Mouse (Mus musculus) forebrain, embryonic 12.5 days (tissue): ENCODE results near the gene 4933409G03Rik. TPM values are rescaled to one million over a fixed set of nuclear protein-coding genes. Genes with fewer than 3 reads are reported as not detected.
"Not testable (repeated sequence)": the region's sequence is repeated elsewhere in the genome, so short reads cannot be mapped to it uniquely, and the experiment has no call there.

Experiments used
- ATAC-seq: fragments of 200-750 bp; cut with Nextera tagmentation; 2 replicates; pipeline ENCODE4 v1.8.0; 2017; ENCODE audit warnings: moderate TSS enrichment; ENCODE audit not compliant: low FRiP score
- H3K27ac ChIP-seq: fragments of 300-500 bp; sonication (generic); 2 replicates; pipeline ENCODE4 v1.5.1; 2016; ENCODE audit warnings: mild to moderate bottlenecking
- H3K27me3 ChIP-seq: fragments of 300-500 bp; sonication (generic); 2 replicates; pipeline ENCODE4 v1.6.1; 2016; ENCODE audit warnings: mild to moderate bottlenecking
- H3K36me3 ChIP-seq: fragments of 300-500 bp; sonication (generic); replicated peaks from 2 replicates; pipeline ENCODE4 v1.6.1; 2016; ENCODE audit warnings: mild to moderate bottlenecking
- H3K4me1 ChIP-seq: fragments of 300-500 bp; sonication (generic); 2 replicates; pipeline ENCODE4 v1.6.1; 2016
- H3K4me2 ChIP-seq: fragments of 300-500 bp; sonication (generic); 2 replicates; pipeline ENCODE4 v1.6.1; 2016; ENCODE audit warnings: mild to moderate bottlenecking, moderate library complexity
- H3K4me3 ChIP-seq: fragments of 300-500 bp; sonication (generic); replicated peaks from 2 replicates; pipeline ENCODE4 v1.5.1; 2016; ENCODE audit warnings: mild to moderate bottlenecking
- H3K9ac ChIP-seq: fragments of 300-500 bp; sonication (generic); 2 replicates; pipeline ENCODE4 v1.6.1; 2016; ENCODE audit warnings: mild to moderate bottlenecking
- H3K9me3 ChIP-seq: fragments of 300-500 bp; sonication (generic); 2 replicates; pipeline ENCODE4 v1.6.1; 2016
- WGBS: fragments of 180-500 bp; shearing (Covaris S2); methylation state at CpG from one replicate; pipeline ENCODE4 v1.1.7; 2016; 5-methylcytosine and 5-hydroxymethylcytosine counted together
- polyA plus RNA-seq: library from polyadenylated mRNA; unstranded; fragments of >200 nt; fragmentation: Nextera tagmentation; extraction: Ambion mirVana; gene quantifications from 2 replicates; pipeline ENCODE4 v1.2.1, GENCODE M21; 2016

Gene 4933409G03Rik
- polyA plus RNA-seq: not detected in 2 replicates

- Histone ChIP-seq H3K4me3 (no peak within 1 kb of the TSS), H3K27me3 (no peaks in the 10 kb centered on the region), H3K9ac (no peak within 1 kb of the TSS), H3K36me3 (no peaks in the 10 kb centered on the region), H3K4me1 (no peaks in the 10 kb centered on the region), H3K27ac (no peak within 1 kb of the TSS), H3K9me3 (no peaks in the 10 kb centered on the region), H3K4me2 (no peak within 1 kb of the TSS)
- WGBS: 93% methylated on average over 5 of the region's 5 CpGs
- no peak for ATAC-seq
Measured at GRCm38 (mm10) chr2:68582113-68582512, at the start of gene 4933409G03Rik. 4933409G03Rik (plus strand) TSS chr2:68582413.

GRCm38 (mm10) chr2:68544190-68544589, 38.0 kb upstream of the 4933409G03Rik start:
- no peak for ATAC-seq
- no peak overlapping the region for H3K27ac ChIP-seq
- 80% methylated on average over 2 of the region's 2 CpGs for WGBS

DNA sequence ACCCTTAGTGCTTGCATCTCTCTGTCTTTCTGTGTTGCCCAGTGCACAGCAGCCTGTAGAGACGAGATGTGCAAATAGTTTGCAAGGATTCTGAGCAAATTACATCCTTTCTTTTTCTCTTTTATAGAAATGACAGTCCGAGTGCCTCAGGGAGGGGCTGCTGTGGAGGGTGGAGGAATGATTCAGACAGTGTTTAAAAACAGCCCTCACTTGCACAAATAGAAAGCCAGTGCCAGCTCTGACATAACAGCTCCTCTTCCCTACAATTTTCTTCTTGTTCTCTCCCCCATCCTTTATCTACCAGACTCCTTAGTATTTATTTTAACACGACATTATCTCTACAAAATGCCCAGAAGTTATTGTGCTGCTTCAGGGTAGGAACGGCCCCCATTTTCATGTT, 21.4 kb upstream of the 4933409G03Rik start:
- Histone ChIP-seq H3K36me3 (no peaks in the 10 kb centered on the region), H3K4me1 (no peaks in the 10 kb centered on the region), H3K9ac (no peak overlapping the region), H3K9me3 (no peaks in the 10 kb centered on the region), H3K27ac (no peak overlapping the region), H3K4me3 (no peak overlapping the region), H3K4me2 (no peak overlapping the region), H3K27me3 (no peaks in the 10 kb centered on the region)
- WGBS: 59% methylated on average over 4 of the region's 4 CpGs
- no peak for ATAC-seq

More at GRCm38 (mm10) chr2:68544190-68544589, 38.0 kb upstream of the 4933409G03Rik start:
- H3K4me1 ChIP-seq: no peaks in the 10 kb centered on the region
- no peak overlapping the region for H3K9ac ChIP-seq
- H3K27me3 ChIP-seq: no peaks in the 10 kb centered on the region
- H3K36me3 ChIP-seq: no peaks in the 10 kb centered on the region
- H3K9me3 ChIP-seq: no peaks in the 10 kb centered on the region
- no peak overlapping the region for H3K4me2 ChIP-seq
- H3K4me3 ChIP-seq: no peak overlapping the region

DNA sequence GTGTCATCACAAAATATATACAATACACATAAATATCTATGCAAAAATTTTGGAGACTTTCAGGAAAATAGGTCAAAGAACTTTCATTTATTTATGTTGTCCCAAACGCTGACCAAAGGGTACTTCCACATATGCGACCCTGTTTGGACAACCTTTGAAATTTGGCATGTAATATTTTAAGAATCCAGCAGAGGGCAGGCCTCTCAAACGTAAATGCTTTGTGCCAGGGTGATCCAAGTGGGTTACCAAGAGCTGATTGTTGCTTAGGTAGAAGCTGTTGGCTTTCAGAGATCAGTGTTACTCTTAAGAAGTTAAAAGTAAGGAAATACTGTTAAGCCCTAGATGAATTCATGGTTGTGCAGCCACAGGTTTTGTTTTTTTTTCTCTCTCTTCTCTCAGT, 18.9 kb upstream of the 4933409G03Rik start:
- Histone ChIP-seq H3K9ac (no peak overlapping the region), H3K27me3 (no peaks in the 10 kb centered on the region), H3K36me3 (no peaks in the 10 kb centered on the region), H3K4me3 (no peak overlapping the region), H3K9me3 (no peaks in the 10 kb centered on the region), H3K4me1 (no peaks in the 10 kb centered on the region), H3K27ac (no peak overlapping the region), H3K4me2 (no peak overlapping the region)
- ATAC-seq: no peak
- WGBS: 21% methylated on average over 3 of the region's 3 CpGs

DNA sequence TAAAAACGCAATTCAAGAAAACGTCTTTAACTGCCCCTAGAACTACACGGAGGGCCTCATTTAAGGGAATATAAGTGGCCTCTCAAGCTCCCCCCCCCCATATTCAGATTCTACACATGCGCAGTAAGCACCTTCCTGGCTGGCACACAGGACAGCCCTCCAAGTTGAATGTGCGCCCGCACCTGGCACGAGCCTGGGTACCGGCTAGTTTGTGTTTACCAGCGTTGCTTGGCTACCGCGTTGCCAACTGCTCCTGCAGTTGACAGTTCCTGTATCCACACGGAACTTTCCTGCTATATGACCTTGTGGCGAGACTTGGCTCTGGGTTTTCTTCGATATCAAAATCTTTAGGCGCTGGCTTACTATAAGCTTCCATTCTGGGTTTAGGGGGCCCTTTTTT, 13.9 kb upstream of the 4933409G03Rik start:
- Histone ChIP-seq H3K9ac (no peak overlapping the region), H3K4me1 (no peaks in the 10 kb centered on the region), H3K4me2 (no peak overlapping the region), H3K9me3 (no peaks in the 10 kb centered on the region), H3K4me3 (no peak overlapping the region), H3K27me3 (no peaks in the 10 kb centered on the region), H3K36me3 (no peaks in the 10 kb centered on the region), H3K27ac (no peak overlapping the region)
- WGBS: 93% methylated on average over 15 of the region's 15 CpGs
- no peak for ATAC-seq

DNA sequence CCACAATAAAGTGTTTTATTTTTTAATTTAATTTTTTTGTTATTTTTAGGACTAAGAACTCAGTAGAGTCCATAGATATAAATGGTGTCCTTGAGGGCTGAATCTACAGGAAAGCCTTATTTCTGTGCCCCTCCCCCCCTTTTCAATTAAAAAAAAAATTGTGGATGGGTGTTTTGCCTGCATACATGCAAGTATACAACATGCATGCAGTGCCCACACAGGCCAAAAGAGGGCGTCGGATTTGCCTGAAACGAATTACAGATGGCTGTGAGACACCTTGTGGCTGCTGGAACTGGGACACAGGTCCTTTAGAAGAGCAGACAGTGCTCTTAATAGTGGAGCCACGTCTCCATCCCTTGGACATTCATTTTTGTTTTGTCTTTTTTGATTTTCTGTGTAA, 9.9 kb upstream of the 4933409G03Rik start:
- Histone ChIP-seq H3K4me2 (no peak overlapping the region), H3K4me1 (no peaks in the 10 kb centered on the region), H3K27ac (no peak overlapping the region), H3K27me3 (no peaks in the 10 kb centered on the region), H3K36me3 (no peaks in the 10 kb centered on the region), H3K9ac (no peak overlapping the region), H3K9me3 (no peaks in the 10 kb centered on the region), H3K4me3 (no peak overlapping the region)
- 26% methylated on average over 4 of the region's 4 CpGs for whole genome bisulfite sequencing
- no peak for ATAC-seq

DNA sequence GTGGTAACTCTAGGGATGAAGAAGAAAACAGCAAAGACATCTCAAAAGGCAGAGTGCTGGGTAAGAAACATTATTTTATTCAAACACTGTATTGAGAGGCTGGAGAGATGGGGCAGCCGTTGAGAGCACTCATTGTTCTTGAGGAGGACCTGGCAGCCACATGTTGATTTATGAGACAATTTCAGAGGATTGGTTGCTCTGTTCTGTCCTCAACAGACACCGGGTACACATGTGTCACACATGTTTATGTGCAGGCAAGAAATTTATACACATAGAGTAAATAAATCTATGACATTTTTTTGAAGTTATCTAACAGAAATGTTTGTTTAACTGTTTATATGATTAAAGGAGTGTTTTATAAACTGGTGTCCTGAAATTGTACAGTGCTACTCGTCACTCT, 10.6 kb downstream of the 4933409G03Rik start:
- WGBS: 73% methylated on average over 3 of the region's 3 CpGs

DNA sequence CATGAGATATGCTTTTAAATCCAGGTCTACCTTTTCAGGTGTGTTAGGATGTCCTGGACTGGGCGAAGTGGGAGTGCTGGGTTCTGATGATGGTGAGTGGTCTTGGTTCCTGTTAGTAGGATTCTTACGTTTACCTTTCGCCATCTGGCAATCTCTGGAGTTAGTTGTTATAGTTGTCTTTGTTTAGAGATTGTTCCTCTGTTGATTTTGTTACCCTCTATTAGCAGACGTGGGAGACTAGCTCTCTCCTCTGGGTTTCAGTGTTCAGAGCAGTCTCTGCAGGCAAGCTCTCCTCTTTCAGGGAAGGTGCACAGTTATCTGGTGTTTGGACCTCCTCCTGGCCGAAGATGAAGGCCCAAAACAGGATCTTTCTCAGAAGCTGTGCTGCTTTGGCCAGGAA, 74.0 kb downstream of the 4933409G03Rik start, which contains the start of gene 4932414N04Rik:
TSS of gene 4932414N04Rik (plus strand) at position 301 of the 400 bp plus-strand sequence.
- H3K36me3 ChIP-seq, H3K27ac ChIP-seq, H3K9me3 ChIP-seq, H3K27me3 ChIP-seq, H3K4me1 ChIP-seq, H3K9ac ChIP-seq, ATAC-seq, H3K4me2 ChIP-seq, H3K4me3 ChIP-seq: not testable (repeated sequence)
- WGBS: 65% methylated on average over 2 of the region's 5 CpGs

More for the DNA sequence above, 10.6 kb downstream of the 4933409G03Rik start:
- no peaks in the 10 kb centered on the region for H3K36me3 ChIP-seq
- H3K27me3 ChIP-seq: no peaks in the 10 kb centered on the region
- H3K9ac ChIP-seq: no peak overlapping the region
- H3K9me3 ChIP-seq: no peaks in the 10 kb centered on the region
- no peak for ATAC-seq
- H3K4me2 ChIP-seq: no peak overlapping the region
- no peak overlapping the region for H3K27ac ChIP-seq
- H3K4me3 ChIP-seq: no peak overlapping the region
- H3K4me1 ChIP-seq: no peaks in the 10 kb centered on the region

Other genes with a start within 250 kb of the 4933409G03Rik start
- 43.6 and 45.8 TPM in 2 replicates for gene Stk39, start 110.1 kb upstream of the 4933409G03Rik start, polyA plus RNA-seq
- not detected in 2 replicates for gene 4932414N04Rik, start 74.1 kb downstream of the 4933409G03Rik start, polyA plus RNA-seq